Comparison of ENCODE assay signal across 13 mouse cellular contexts in genomic region chr11:64134571-64135307, GRCm38 (mm10).
"Had no signal": no experiment of that assay in that cellular context is flagged by ENCODE, and none has a peak within 500 bp of the region (broad histone marks: within the 10 kb centered on the region; RNA-seq: fewer than 3 reads in every experiment).

No protein-coding gene starts in this region.

- H3K27me3 ChIP-seq: neural tube, embryonic 12.5 days had no signal

- H3K4me1 ChIP-seq: neural tube, embryonic 12.5 days had no signal

- DNase-seq: kidney, adult 11 months; kidney, adult 9 months; kidney, postnatal 36 days; left cerebral cortex, postnatal 4 days; lung, adult 18-20 months; right cerebral cortex, postnatal 4 days; spleen, adult 18-20 months; thymus, adult 18-20 months; thymus, postnatal 14 days had no signal

- H3K4me2 ChIP-seq: limb, embryonic 13.5 days; neural tube, embryonic 12.5 days had no signal

- H3K27ac ChIP-seq: kidney, postnatal 0 days; limb, embryonic 13.5 days; liver, embryonic 14.5 days; neural tube, embryonic 12.5 days had no signal

- H3K9me3 ChIP-seq: limb, embryonic 13.5 days; neural tube, embryonic 12.5 days had no signal

- H3K4me3 ChIP-seq: limb, embryonic 13.5 days; neural tube, embryonic 12.5 days had no signal

- H3K36me3 ChIP-seq: limb, embryonic 13.5 days; neural tube, embryonic 12.5 days had no signal

- H3K9ac ChIP-seq: limb, embryonic 13.5 days; liver, embryonic 14.5 days; neural tube, embryonic 12.5 days had no signal
